Mouse (Mus musculus) kidney, adult 2 months (tissue): ENCODE measurements around the gene Luzp2. TPM values are rescaled to one million over a fixed set of nuclear protein-coding genes. Genes with fewer than 3 reads are reported as not detected.
"Not testable (repeated sequence)": the region's sequence is repeated elsewhere in the genome, so short reads cannot be mapped to it uniquely, and the experiment has no call there.

Experiments used
- DNase-seq: peaks from one replicate; pipeline ENCODE4 v3.0.0; 2021
- H3K27ac ChIP-seq: fragments of 200-500 bp; 2 replicates; pipeline ENCODE4 v1.5.1; 2012; ENCODE audit warnings: low read depth, low read length, control low read depth, inconsistent platforms; ENCODE audit not compliant: insufficient read depth
- H3K27me3 ChIP-seq: fragments of 200-500 bp; replicated peaks from 2 replicates; pipeline ENCODE4 v1.6.1; 2012; ENCODE audit warnings: mild to moderate bottlenecking, moderate library complexity, low read length, inconsistent platforms; ENCODE audit not compliant: control insufficient read depth, insufficient read depth
- H3K36me3 ChIP-seq: fragments of 200-500 bp; 2 replicates; pipeline ENCODE4 v1.6.1; 2012; ENCODE audit warnings: mild to moderate bottlenecking, moderate library complexity, low read length, inconsistent platforms; ENCODE audit not compliant: control insufficient read depth, insufficient read depth
- H3K4me1 ChIP-seq: fragments of 200-500 bp; 2 replicates; pipeline ENCODE4 v1.6.1; 2011; ENCODE audit warnings: low read length; ENCODE audit not compliant: control insufficient read depth, insufficient read depth
- H3K4me3 ChIP-seq: fragments of 200-500 bp; 2 replicates; pipeline ENCODE4 v1.5.1; 2011; ENCODE audit warnings: mild to moderate bottlenecking, low read depth, low read length, control low read depth; ENCODE audit not compliant: insufficient read depth
- CTCF ChIP-seq: fragments of 200-500 bp; conservative IDR thresholded peaks from 2 replicates; pipeline ENCODE4 v1.5.1; 2011; ENCODE audit warnings: low read depth, mild to moderate bottlenecking, control low read depth, low read length, moderate library complexity, mixed read lengths; ENCODE audit not compliant: insufficient read depth, insufficient read length
- POLR2A ChIP-seq: fragments of 200-500 bp; IDR thresholded peaks from one replicate; pipeline ENCODE4 v1.6.1; 2011; ENCODE audit warnings: low read depth, low read length, control low read depth
- WGBS: fragments of 180-500 bp; shearing (Covaris S2); methylation state at CpG from one replicate; pipeline ENCODE4 v1.1.7; 2018; 5-methylcytosine and 5-hydroxymethylcytosine counted together
- polyA plus RNA-seq: library from polyadenylated mRNA; depleted of rRNA; stranded (reverse); fragments of >200 nt; gene quantifications from 2 replicates; pipeline ENCODE4 v1.2.3, GENCODE M21; 2012

Gene Luzp2
- polyA plus RNA-seq, 1 experiment, result 0.08 TPM

DNA sequence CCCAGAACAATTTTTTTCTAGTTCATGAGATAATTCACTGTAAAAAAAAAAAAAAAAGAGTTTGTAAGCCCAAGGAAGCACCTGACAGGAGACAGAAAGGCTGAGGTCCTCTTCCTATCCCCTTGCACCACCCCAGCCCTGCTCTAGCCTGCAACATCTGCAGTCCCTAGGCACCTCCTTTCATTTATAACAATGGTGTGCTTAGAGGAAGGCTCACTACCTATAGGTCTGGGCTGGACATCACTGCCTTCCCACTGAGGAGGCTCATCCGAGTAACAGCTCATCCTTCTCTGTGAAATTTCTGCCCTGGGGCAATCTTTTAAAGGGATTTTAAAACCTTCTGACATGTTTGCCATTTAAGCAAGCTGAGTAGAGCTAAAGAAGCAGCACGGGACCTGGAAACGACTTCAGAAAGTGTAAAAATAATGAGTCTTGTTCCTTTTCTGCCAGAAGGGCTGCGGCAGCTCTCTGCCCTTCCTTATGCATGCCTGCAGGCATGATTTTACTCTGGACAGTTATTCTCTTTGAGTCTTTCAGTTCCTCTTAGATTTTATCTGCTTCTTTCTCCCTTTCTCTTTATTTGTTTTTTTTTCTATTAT lies 174.0 kb downstream of the Luzp2 start:
- Histone ChIP-seq H3K4me1 (no peaks in the 10 kb centered on the region), H3K27ac (no peak overlapping the region), H3K36me3 (no peaks in the 10 kb centered on the region), H3K4me3 (no peak overlapping the region), H3K27me3 (no peaks in the 10 kb centered on the region)
- no peak for DNase-seq
- WGBS, result 69% methylated on average over 4 of the region's 4 CpGs
- TF ChIP-seq CTCF (no peak), POLR2A (no peak)

DNA sequence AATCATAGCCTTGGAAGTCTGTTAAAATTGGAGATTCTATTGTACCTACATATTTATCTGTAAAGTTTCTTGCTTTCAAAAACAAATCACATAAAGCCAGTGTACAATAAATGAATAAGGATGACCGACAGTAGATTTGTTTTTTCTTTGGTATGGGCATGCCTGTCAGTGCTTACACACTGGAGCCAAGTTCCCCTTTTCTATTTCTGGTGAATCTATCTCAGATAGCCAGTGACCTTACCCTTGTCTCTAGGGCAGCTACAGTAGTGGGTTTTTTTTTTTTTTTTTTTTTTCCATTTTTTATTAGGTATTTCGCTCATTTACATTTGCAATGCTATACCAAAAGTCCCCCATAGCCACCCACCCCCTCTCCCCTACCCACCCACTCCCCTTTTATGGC lies 298.6 kb downstream of the Luzp2 start:
- not testable (repeated sequence) for H3K36me3 ChIP-seq, H3K4me1 ChIP-seq, DNase-seq, H3K4me3 ChIP-seq, H3K27me3 ChIP-seq, H3K27ac ChIP-seq
- 96% methylated on average over 1 of the region's 2 CpGs for WGBS

DNA sequence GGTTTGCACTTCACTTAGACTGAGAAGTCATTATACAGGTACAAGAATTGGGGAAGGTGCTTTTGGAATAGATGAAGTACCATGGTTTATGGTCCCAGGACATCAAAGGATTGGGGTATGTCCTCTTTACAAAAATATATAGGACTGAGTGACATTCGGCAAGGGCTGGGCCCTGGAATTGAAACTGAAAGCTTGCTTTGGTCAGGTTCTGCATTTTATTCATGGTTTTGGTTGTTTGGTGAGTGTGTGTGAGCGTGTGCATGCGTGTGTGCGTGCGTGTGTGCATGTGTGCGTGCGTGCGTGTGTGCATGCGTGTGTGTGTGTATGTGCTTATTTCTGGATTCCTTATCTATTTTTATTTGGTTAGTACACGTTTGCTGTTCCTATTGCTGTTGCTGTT lies 353.6 kb downstream of the Luzp2 start:
- no peaks in the 10 kb centered on the region for H3K27me3 ChIP-seq

DNA sequence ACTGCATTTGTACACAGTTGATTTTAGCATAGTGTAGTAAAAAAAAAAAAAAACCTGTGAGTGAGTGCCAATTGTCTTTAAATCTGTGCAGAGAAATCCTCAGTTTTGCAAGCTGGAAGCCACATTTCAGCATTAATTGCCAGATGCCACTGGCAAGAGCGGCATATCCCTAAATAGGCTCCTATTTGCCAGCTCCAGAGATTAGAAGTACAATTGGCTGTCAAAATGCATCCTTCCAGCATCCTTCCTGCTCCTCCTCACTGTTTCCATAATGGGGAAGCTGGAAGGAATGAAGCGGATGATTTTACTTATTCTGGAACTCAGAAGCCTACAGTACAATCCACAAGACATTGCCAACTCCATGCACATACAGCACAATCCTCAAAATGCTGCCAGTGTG lies 354.2 kb downstream of the Luzp2 start:
- no peak for TF ChIP-seq CTCF
- TF ChIP-seq POLR2A, result no peak
- Histone ChIP-seq H3K4me3 (no peak overlapping the region), H3K4me1 (no peaks in the 10 kb centered on the region), H3K36me3 (no peaks in the 10 kb centered on the region), H3K27ac (no peak overlapping the region), H3K27me3 (no peaks in the 10 kb centered on the region)
- 78% methylated on average over 2 of the region's 2 CpGs for WGBS
- DNase-seq, result no peak

More for the DNA sequence above, 353.6 kb downstream of the Luzp2 start:
- DNase-seq, result no peak
- Histone ChIP-seq H3K27ac (no peak overlapping the region), H3K36me3 (no peaks in the 10 kb centered on the region), H3K4me3 (no peak overlapping the region), H3K4me1 (no peaks in the 10 kb centered on the region)
- WGBS, result 86% methylated on average over 10 of the region's 10 CpGs
- TF ChIP-seq POLR2A (no peak), CTCF (no peak)

DNA sequence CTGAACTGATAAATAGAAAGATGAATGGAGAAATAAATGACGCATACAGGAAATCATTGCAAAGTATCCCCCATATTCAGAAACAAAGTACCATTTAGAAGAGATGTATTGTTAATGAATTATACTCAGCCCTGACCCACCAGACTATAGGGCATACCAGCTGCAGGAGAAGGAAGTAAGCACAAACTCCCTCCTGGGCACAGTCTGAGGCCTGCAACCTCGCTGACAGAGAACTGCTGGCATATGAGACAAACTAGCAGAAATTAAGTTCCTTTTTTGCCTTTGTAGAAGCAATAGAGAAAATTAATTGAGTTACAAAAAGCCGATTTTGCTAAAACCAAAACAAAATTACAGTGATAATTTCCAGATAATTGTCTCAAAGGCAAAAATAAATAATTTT lies 355.4 kb downstream of the Luzp2 start:
- no peak for DNase-seq
- no peak for TF ChIP-seq POLR2A
- TF ChIP-seq CTCF, result no peak
- WGBS, result 70% methylated on average over 3 of the region's 3 CpGs
- no peak overlapping the region for H3K4me3 ChIP-seq
- H3K27ac ChIP-seq, result no peak overlapping the region
- H3K4me1 ChIP-seq, result no peaks in the 10 kb centered on the region
- no peaks in the 10 kb centered on the region for H3K27me3 ChIP-seq
- H3K36me3 ChIP-seq, result no peaks in the 10 kb centered on the region

DNA sequence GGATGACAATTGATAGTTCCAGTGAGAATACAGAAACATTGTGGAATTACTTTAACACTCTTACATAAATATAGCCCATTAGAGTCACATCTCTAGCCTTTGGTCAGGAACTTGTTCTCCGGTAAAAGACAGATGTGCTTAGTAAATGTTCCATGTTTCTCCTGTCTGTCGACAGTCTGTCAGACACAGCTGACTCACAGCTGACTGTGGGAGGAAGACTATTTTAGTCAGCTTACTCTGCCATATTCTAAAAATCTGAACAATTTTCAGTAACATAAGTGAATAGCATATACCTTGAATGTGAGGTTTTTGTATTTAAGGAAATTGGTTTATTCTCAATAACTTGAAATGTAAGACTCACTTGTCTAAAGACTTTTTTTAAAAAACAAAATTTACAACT lies 363.5 kb downstream of the Luzp2 start:
- H3K27me3 ChIP-seq, result no peaks in the 10 kb centered on the region
- H3K4me1 ChIP-seq, result no peaks in the 10 kb centered on the region
- H3K27ac ChIP-seq, result no peak overlapping the region
- no peak overlapping the region for H3K4me3 ChIP-seq
- H3K36me3 ChIP-seq, result no peaks in the 10 kb centered on the region
- WGBS, result 79% methylated on average over 2 of the region's 2 CpGs
- no peak for TF ChIP-seq CTCF
- no peak for TF ChIP-seq POLR2A
- no peak for DNase-seq

DNA sequence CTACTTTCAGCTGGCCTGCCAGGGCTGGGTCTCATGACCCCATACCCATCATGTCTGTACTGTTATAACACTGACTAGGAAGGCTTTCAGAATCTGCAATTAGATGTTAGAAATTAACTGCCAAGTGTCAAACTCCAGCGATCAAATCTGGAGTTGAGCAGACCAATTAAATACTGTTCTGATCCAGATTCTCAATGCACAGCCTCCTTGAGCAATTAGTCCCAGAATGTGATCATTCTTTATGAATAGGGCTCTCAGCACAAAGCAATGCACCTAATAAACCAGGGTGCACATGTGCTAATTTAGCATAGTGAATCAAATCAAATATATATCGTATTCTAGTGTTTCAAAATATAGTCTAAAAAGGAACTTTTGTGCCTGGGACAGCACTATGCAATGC lies 387.7 kb downstream of the Luzp2 start:
- no peak for DNase-seq
- 78% methylated on average over 2 of the region's 2 CpGs for WGBS
- no peak overlapping the region for H3K4me3 ChIP-seq
- H3K4me1 ChIP-seq, result no peaks in the 10 kb centered on the region
- H3K27me3 ChIP-seq, result no peaks in the 10 kb centered on the region
- H3K27ac ChIP-seq, result no peak overlapping the region
- TF ChIP-seq CTCF, result no peak
- no peak for TF ChIP-seq POLR2A
- no peaks in the 10 kb centered on the region for H3K36me3 ChIP-seq

DNA sequence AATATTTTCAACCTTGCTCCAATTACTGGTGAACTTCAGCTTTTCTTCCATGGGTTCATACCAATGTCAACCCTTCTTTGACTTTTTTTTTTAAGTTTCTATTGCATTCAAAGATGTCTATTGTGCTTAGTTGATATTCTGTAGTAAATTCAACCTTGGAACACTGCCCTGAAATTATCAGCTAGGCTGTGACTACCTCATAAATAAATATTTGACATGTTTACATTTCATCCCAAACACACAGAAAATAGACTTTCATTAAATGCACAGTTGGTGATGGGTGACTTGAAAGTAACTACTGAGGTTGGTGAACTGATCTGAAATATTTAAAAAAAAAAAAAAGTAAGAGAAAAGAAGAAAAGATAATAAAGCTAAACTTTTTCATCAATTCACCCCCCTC lies 394.1 kb downstream of the Luzp2 start:
- Histone ChIP-seq H3K4me1 (no peaks in the 10 kb centered on the region), H3K4me3 (no peak overlapping the region), H3K27ac (no peak overlapping the region), H3K27me3 (no peaks in the 10 kb centered on the region), H3K36me3 (no peaks in the 10 kb centered on the region)
- TF ChIP-seq POLR2A, result no peak
- TF ChIP-seq CTCF, result no peak
- no peak for DNase-seq
